Mouse (Mus musculus): ENCODE data around the gene Rtl3. TPM values are rescaled to one million over a fixed set of nuclear protein-coding genes. Genes with fewer than 3 reads are reported as not detected.

Gene Rtl3
- polyA plus RNA-seq, 1 experiment = not detected

DNA sequence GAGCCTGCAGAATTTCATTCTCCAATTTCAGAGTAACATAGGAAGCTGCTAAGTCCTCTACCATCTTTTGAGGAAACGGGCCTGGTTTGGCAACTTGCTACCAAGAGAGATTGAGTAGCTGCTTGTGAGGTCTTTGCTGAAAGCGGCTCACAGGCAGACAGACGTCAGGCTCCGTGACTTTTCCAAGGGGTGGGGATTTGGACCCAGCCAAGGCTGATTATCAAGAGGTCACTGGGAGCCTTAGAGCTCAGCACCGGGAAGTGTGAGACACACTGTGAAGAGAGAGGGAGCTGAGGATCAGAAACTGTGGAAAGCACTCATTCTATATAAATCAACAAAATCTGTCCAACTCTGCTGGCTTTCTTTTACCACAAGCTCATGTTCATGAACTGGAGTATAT is 853 bp downstream of the Rtl3 start:
- TF ChIP-seq CEBPB (IDR thresholded peaks at IDR 0.05; ENCODE audit: low read depth) (no peak), FOSL1 (IDR thresholded peaks at IDR 0.05; ENCODE audit: insufficient read depth, low read length, poor library complexity, severe bottlenecking) (no peak), USF1 (IDR thresholded peaks at IDR 0.05; ENCODE audit: low read depth) (no peak), MYOG (IDR thresholded peaks at IDR 0.05; ENCODE audit: control insufficient read depth, extremely low read depth, insufficient read length) (no peak), CTCF (IDR thresholded peaks at IDR 0.05; ENCODE audit: control insufficient read depth, insufficient read depth, insufficient read length) (no peak), MYOD1 (IDR thresholded peaks at IDR 0.05; ENCODE audit: control insufficient read depth, insufficient read length, low read depth) (no peak), MAX (IDR thresholded peaks at IDR 0.05) (no peak)
- H3K27me3 ChIP-seq (ENCODE audit: control insufficient read depth, insufficient read depth, insufficient read length) = no peaks in the 10 kb centered on the region
- no peak overlapping the region for H3K4me3 ChIP-seq (ENCODE audit: insufficient read depth, poor library complexity, severe bottlenecking)
- no peaks in the 10 kb centered on the region for H3K36me3 ChIP-seq (ENCODE audit: control insufficient read depth, insufficient read depth)
- no peak overlapping the region for H3ac ChIP-seq (ENCODE audit: control insufficient read depth, insufficient read length, low read depth)
- no peaks in the 10 kb centered on the region for H3K79me2 ChIP-seq (ENCODE audit: control insufficient read depth, insufficient read depth)
- no peaks in the 10 kb centered on the region for H3K79me3 ChIP-seq (ENCODE audit: low read depth)

DNA sequence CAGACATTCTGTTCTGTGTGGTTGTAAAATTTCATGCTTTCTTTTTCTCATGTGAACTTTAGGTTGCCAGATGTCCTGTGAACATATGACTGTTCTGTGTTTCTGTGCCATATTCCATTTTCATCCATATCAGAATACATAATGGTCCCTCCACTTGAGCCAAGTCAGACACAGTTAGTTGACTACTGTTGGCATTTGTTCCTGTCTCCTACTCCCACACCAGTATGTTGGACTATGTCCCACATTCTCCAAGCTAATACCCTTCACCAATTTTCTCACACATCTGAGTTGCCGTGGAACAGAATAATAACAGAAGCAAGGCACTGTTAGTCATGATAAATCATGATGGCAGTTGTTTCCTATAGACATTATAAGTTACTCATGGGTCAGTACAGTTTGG is 9.9 kb downstream of the Rtl3 start:
- Histone ChIP-seq H3K79me2 (ENCODE audit: control insufficient read depth, insufficient read depth) (no peaks in the 10 kb centered on the region), H3K4me3 (ENCODE audit: insufficient read depth, poor library complexity, severe bottlenecking) (no peak overlapping the region), H3K27me3 (ENCODE audit: control insufficient read depth, insufficient read depth, insufficient read length) (no peaks in the 10 kb centered on the region), H3K36me3 (ENCODE audit: control insufficient read depth, insufficient read depth) (no peaks in the 10 kb centered on the region), H3K79me3 (ENCODE audit: low read depth) (no peaks in the 10 kb centered on the region), H3ac (ENCODE audit: control insufficient read depth, insufficient read length, low read depth) (no peak overlapping the region)
- TF ChIP-seq FOSL1 (IDR thresholded peaks at IDR 0.05; ENCODE audit: insufficient read depth, low read length, poor library complexity, severe bottlenecking) = no peak
- no peak for TF ChIP-seq CEBPB (IDR thresholded peaks at IDR 0.05; ENCODE audit: low read depth)
- no peak for TF ChIP-seq USF1 (IDR thresholded peaks at IDR 0.05; ENCODE audit: low read depth)

DNA sequence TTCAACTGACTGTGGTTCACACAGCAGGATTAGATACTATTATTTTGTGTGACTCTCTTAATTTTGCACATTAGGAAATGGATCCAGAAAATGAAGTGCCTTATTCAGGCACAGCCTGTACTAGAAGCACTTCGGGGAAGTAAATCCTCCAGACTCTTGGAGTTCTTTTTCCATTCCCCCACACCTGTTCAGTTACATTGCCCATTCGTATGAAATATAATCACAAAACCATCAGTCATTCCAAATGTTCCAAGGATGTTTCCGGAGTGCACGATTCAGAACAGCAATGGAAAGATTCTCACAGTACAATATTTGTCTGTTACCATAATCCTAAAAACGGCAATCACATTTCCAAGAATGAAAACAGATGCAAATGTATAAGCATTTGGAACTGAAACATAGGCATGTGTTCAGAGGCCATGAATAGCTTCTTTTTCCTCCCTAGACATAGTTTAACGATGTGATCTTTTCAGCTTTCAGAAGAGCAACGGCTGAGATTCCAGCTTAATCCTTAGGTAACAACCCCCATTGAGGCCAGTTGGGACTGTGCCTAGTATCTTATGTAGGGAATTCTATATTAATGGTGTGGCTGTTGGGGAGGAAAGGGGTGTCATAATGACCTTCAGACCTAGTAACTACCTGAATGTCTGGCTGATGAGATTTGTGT is 30.8 kb downstream of the Rtl3 start:
- TF ChIP-seq MYOD1 (IDR thresholded peaks at IDR 0.05; ENCODE audit: control insufficient read depth, insufficient read length, low read depth) (no peak), CTCF (IDR thresholded peaks at IDR 0.05; ENCODE audit: control insufficient read depth, insufficient read depth, insufficient read length) (no peak), FOSL1 (IDR thresholded peaks at IDR 0.05; ENCODE audit: insufficient read depth, low read length, poor library complexity, severe bottlenecking) (no peak), CEBPB (IDR thresholded peaks at IDR 0.05; ENCODE audit: low read depth) (no peak), USF1 (IDR thresholded peaks at IDR 0.05; ENCODE audit: low read depth) (no peak), MYOG (IDR thresholded peaks at IDR 0.05; ENCODE audit: control insufficient read depth, extremely low read depth, insufficient read length) (no peak), MAX (IDR thresholded peaks at IDR 0.05) (no peak)
- Histone ChIP-seq H3ac (ENCODE audit: control insufficient read depth, insufficient read length, low read depth) (no peak overlapping the region), H3K4me3 (ENCODE audit: insufficient read depth, poor library complexity, severe bottlenecking) (no peak overlapping the region), H3K36me3 (ENCODE audit: control insufficient read depth, insufficient read depth) (no peaks in the 10 kb centered on the region), H3K27me3 (ENCODE audit: control insufficient read depth, insufficient read depth, insufficient read length) (no peaks in the 10 kb centered on the region), H3K79me2 (ENCODE audit: control insufficient read depth, insufficient read depth) (no peaks in the 10 kb centered on the region), H3K79me3 (ENCODE audit: low read depth) (no peaks in the 10 kb centered on the region)

DNA sequence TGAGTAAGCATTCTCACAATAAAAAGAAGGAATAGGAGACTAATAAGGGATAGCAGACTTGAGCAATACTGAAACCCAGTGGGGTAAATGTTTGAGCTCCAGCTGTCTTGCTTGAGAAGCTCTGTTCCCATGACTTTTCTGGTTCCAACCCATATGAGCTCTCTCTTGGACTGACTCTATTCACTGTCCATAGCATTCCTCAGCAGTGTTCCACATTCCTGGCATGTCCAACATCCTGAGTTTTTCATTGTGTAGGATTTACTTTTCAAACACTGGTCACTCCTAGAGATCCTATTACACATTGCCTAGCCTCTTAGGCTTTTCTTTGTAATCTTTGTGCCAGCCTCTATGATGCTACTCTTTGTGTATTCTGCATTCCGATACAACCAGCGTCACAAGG is 36.1 kb downstream of the Rtl3 start:
- no peak overlapping the region for H3K4me3 ChIP-seq (ENCODE audit: insufficient read depth, poor library complexity, severe bottlenecking)
- no peak for TF ChIP-seq MYOG (IDR thresholded peaks at IDR 0.05; ENCODE audit: control insufficient read depth, extremely low read depth, insufficient read length)
- no peaks in the 10 kb centered on the region for H3K36me3 ChIP-seq (ENCODE audit: control insufficient read depth, insufficient read depth)
- H3ac ChIP-seq (ENCODE audit: control insufficient read depth, insufficient read length, low read depth) = no peak overlapping the region
- no peaks in the 10 kb centered on the region for H3K79me2 ChIP-seq (ENCODE audit: control insufficient read depth, insufficient read depth)
- no peaks in the 10 kb centered on the region for H3K27me3 ChIP-seq (ENCODE audit: control insufficient read depth, insufficient read depth, insufficient read length)
- no peaks in the 10 kb centered on the region for H3K79me3 ChIP-seq (ENCODE audit: low read depth)

DNA sequence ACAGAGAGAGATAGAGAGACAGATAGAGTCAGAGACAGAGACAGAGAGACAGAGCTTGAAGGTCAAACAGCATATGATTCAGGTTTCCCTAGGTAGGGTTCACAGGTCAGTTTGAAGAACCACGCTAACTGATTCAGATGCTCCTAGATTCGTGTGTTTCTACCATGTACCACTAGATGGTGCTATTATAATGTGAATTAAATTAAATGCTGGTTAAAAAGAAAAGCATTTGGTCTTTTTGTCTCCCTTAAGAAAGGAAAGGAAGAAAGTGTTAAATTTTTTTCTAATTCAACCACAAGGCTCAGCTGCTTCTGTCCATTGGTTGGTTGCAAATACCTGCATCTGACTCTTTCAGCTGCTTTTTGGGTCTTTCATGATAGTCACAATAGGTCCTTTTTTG is 45.8 kb downstream of the Rtl3 start:
- H3K4me3 ChIP-seq (ENCODE audit: insufficient read depth, poor library complexity, severe bottlenecking) = no peak overlapping the region
- no peaks in the 10 kb centered on the region for H3K27me3 ChIP-seq (ENCODE audit: control insufficient read depth, insufficient read depth, insufficient read length)
- H3K36me3 ChIP-seq (ENCODE audit: control insufficient read depth, insufficient read depth) = no peaks in the 10 kb centered on the region
- no peak for TF ChIP-seq MYOD1 (IDR thresholded peaks at IDR 0.05; ENCODE audit: control insufficient read depth, insufficient read length, low read depth)
- no peak for TF ChIP-seq MAX (IDR thresholded peaks at IDR 0.05)
- no peak for TF ChIP-seq CTCF (IDR thresholded peaks at IDR 0.05; ENCODE audit: control insufficient read depth, insufficient read depth, insufficient read length)
- no peak for TF ChIP-seq CEBPB (IDR thresholded peaks at IDR 0.05; ENCODE audit: low read depth)
- no peak for TF ChIP-seq FOSL1 (IDR thresholded peaks at IDR 0.05; ENCODE audit: insufficient read depth, low read length, poor library complexity, severe bottlenecking)
- no peak for TF ChIP-seq MYOG (IDR thresholded peaks at IDR 0.05; ENCODE audit: control insufficient read depth, extremely low read depth, insufficient read length)
- no peak for TF ChIP-seq USF1 (IDR thresholded peaks at IDR 0.05; ENCODE audit: low read depth)
- no peak overlapping the region for H3ac ChIP-seq (ENCODE audit: control insufficient read depth, insufficient read length, low read depth)
- H3K79me2 ChIP-seq (ENCODE audit: control insufficient read depth, insufficient read depth) = no peaks in the 10 kb centered on the region
- no peaks in the 10 kb centered on the region for H3K79me3 ChIP-seq (ENCODE audit: low read depth)

Other genes with a start within 250 kb of the Rtl3 start
- not detected for gene Cysltr1, start 237.0 kb downstream of the Rtl3 start, polyA plus RNA-seq (2012; fragmentation: generic; extraction: Trizol)
- gene Lpar4, start 80.0 kb upstream of the Rtl3 start, polyA plus RNA-seq (2012; fragmentation: generic; extraction: Trizol) = 0.26 TPM
- not detected for gene P2ry10, start 247.8 kb upstream of the Rtl3 start, polyA plus RNA-seq (2012; fragmentation: generic; extraction: Trizol)